Mouse (Mus musculus): ENCODE data around the gene Zfp317. TPM values are rescaled to one million over a fixed set of nuclear protein-coding genes. Genes with fewer than 3 reads are reported as not detected.
"Not testable (repeated sequence)": the region's sequence is repeated elsewhere in the genome, so short reads cannot be mapped to it uniquely, and the experiment has no call there.

Gene Zfp317
- 10 to 100 TPM; 13.3 to 14.7 (median 13.7) TPM for total RNA-seq (2022)

GRCm38 (mm10) chr9:19621843-19622822, at the start of gene Zfp317:
Zfp317 (plus strand) TSS chr9:19622102.
- DNase-seq (ENCODE audit: low spot score): peak; percentile 99

- no peak for DNase-seq (ENCODE audit: low spot score)
These were observed 39.6 kb upstream of the Zfp317 start, which contains the start of gene Olfr855 for GRCm38 (mm10) chr9:19582317-19582716. Olfr855 (plus strand) TSS chr9:19582617.

- no peak for DNase-seq (ENCODE audit: low spot score)
These were observed 605 bp upstream of the Zfp317 start for GRCm38 (mm10) chr9:19621297-19621696.

GRCm38 (mm10) chr9:19629574-19629973, 7.7 kb downstream of the Zfp317 start:
- DNase-seq (ENCODE audit: low spot score): no peak

- DNase-seq (ENCODE audit: low spot score): no peak
These were observed 23.3 kb downstream of the Zfp317 start for GRCm38 (mm10) chr9:19645193-19645592.

- no peak for DNase-seq (ENCODE audit: low spot score)
These were observed 68.4 kb downstream of the Zfp317 start for GRCm38 (mm10) chr9:19690281-19690680.

GRCm38 (mm10) chr9:19691426-19691825, 69.5 kb downstream of the Zfp317 start:
- DNase-seq (ENCODE audit: low spot score): no peak

GRCm38 (mm10) chr9:19692430-19692829, 70.5 kb downstream of the Zfp317 start:
- no peak for DNase-seq (ENCODE audit: low spot score)

GRCm38 (mm10) chr9:19694285-19694684, 72.4 kb downstream of the Zfp317 start:
- not testable (repeated sequence) for DNase-seq (ENCODE audit: low spot score)

GRCm38 (mm10) chr9:19694898-19695379, 73.0 kb downstream of the Zfp317 start:
- not testable (repeated sequence) for DNase-seq (ENCODE audit: low spot score)

Other genes with a start within 250 kb of the Zfp317 start
- not detected for gene Olfr847, start 243.4 kb upstream of the Zfp317 start, total RNA-seq (2022)
- gene Olfr849, start 181.8 kb upstream of the Zfp317 start, total RNA-seq (2022): not detected
- gene Olfr850, start 143.9 kb upstream of the Zfp317 start, total RNA-seq (2022): not detected
- gene Olfr851, start 128.8 kb upstream of the Zfp317 start, total RNA-seq (2022): under 1 TPM in 1 of 4 experiments, not detected in 3; 0.03 TPM
- not detected for gene Olfr853, start 81.0 kb upstream of the Zfp317 start, total RNA-seq (2022)
- gene Olfr854, start 54.7 kb upstream of the Zfp317 start, total RNA-seq (2022): not detected
- not detected for gene Olfr855, start 39.5 kb upstream of the Zfp317 start, total RNA-seq (2022)
- gene Olfr857, start 87.3 kb downstream of the Zfp317 start, total RNA-seq (2022): not detected
- not detected for gene Olfr58, start 158.2 kb downstream of the Zfp317 start, total RNA-seq (2022)
- gene Olfr859, start 182.8 kb downstream of the Zfp317 start, total RNA-seq (2022): not detected
- gene Olfr860, start 227.6 kb downstream of the Zfp317 start, total RNA-seq (2022): not detected